Mouse (Mus musculus) effector memory CD4-positive, alpha-beta T cell, adult 7 months (primary cell): Measurements from ENCODE around the gene Sufu. TPM values are rescaled to one million over a fixed set of nuclear protein-coding genes. Genes with fewer than 3 reads are reported as not detected.

ENCODE experiments used
- polyA plus RNA-seq: library from polyadenylated mRNA; unstranded; fragments of 100-300 nt; shearing (Covaris generic); gene quantifications from one replicate; pipeline ENCODE4 v1.2.1, GENCODE M21; 2017

Sufu gene
- polyA plus RNA-seq: 27.0 TPM

GRCm38 (mm10) chr19:46396686-46397435, at the start of gene Sufu:
Gene Sufu, plus strand, starts transcription at chr19:46396896.

GRCm38 (mm10) chr19:46350168-46350932, 46.3 kb upstream of the Sufu start, which contains the start of gene 2310034G01Rik:
Gene 2310034G01Rik, minus strand, starts transcription at chr19:46350302.

GRCm38 (mm10) chr19:46395109-46396009, 1.3 kb upstream of the Sufu start, which contains the start of gene Actr1a:
Gene Actr1a, minus strand, starts transcription at chr19:46395748.

GRCm38 (mm10) chr19:46501401-46502068, 104.8 kb downstream of the Sufu start, which contains the start of gene Trim8:
Gene Trim8, plus strand, starts transcription at chr19:46501702.

Other genes with a start within 250 kb of the Sufu start
- gene Pitx3, start 248.6 kb upstream of the Sufu start, polyA plus RNA-seq: not detected
- 63.0 TPM for gene Gbf1, start 244.4 kb upstream of the Sufu start, polyA plus RNA-seq
- 341 TPM for gene Nfkb2, start 92.6 kb upstream of the Sufu start, polyA plus RNA-seq
- 12.3 TPM for gene Psd, start 69.7 kb upstream of the Sufu start, polyA plus RNA-seq
- 12.4 TPM for gene Fbxl15, start 68.7 kb upstream of the Sufu start, polyA plus RNA-seq
- gene Cuedc2, start 58.2 kb upstream of the Sufu start, polyA plus RNA-seq: 21.5 TPM
- gene Mfsd13a, start 55.8 kb upstream of the Sufu start, polyA plus RNA-seq: 10.7 TPM
- gene 2310034G01Rik, start 46.6 kb upstream of the Sufu start, polyA plus RNA-seq: not detected
- gene Actr1a, start 1.1 kb upstream of the Sufu start, polyA plus RNA-seq: 101 TPM
- 67.2 TPM for gene Trim8, start 104.8 kb downstream of the Sufu start, polyA plus RNA-seq
- 10.2 TPM for gene Arl3, start 176.3 kb downstream of the Sufu start, polyA plus RNA-seq
- 6.3 TPM for gene Sfxn2, start 176.5 kb downstream of the Sufu start, polyA plus RNA-seq
- gene Wbp1l, start 202.2 kb downstream of the Sufu start, polyA plus RNA-seq: 73.2 TPM